Mouse (Mus musculus) c-Kit-negative CD71-positive TER-119-positive erythroid progenitor cells, embryonic 14.5 days (primary cell): ENCODE data around the gene Nat14.

ENCODE experiments used
- DNase-seq: peaks from one replicate; pipeline ENCODE4 v3.0.0-alpha.2; 2013; ENCODE audit warnings: low read depth, low spot score

The Nat14 gene

GRCm38 (mm10) chr7:4947855-4948254, 26.0 kb downstream of the Nat14 start:
- DNase-seq = no peak

DNA sequence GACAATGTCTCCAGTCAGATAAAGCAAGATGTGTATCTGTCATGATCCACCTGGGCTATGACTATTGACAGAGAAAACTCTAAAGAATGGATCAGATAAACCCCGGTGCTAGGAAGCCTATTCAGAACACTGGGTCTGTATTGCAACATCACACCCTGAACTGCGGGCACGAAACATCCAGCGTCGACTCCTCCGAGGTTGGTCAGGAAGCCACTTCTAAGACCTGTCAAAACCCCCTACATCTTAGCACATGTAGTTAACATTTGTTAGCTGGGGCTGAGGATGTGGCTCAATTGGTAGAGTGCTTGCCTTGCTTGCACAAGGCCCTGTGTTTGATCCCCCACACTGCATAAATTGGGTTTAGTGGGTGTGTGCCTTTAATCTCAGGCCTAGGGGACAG, 26.6 kb downstream of the Nat14 start:
- no peak for DNase-seq

DNA sequence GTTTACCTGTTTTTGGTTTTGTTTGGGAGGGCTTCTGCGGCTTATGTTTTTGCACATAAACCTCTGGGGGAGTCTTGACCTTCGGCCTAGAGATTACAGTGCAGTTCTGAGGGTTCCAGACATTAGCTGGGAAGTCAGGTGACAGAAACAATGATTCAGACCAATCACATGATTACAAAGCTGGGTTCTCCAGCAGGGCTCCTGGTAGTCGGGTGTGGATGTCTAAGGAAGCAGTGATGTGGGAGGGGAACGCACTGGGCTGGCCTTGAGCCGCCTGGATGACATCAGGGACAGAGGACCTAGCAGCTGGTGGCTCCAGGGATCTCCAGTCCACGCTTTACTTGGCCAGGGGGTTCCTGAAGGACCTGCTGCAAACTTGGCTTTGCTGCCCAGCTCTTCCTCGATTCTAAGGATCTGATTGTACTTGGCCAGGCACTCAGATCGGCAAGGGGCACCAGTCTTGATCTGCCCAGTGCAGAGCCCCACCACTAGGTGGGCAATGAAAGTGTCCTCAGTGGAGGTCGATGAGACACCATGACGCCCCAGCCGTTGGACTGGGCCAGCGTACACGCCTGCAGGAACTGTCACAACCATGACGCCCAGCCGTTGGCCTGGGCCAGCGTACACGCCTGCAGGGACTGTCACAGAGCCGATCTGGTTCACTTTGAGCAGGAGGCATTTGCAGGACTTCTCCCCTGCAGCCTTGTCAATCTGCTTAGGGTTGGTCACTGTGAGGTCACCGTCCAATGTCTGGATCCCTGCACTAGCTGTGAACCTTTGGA, 28.9 kb downstream of the Nat14 start:
- no peak for DNase-seq

GRCm38 (mm10) chr7:4953815-4954445, 32.1 kb downstream of the Nat14 start:
- DNase-seq = no peak

GRCm38 (mm10) chr7:4957361-4957760, 35.5 kb downstream of the Nat14 start:
- DNase-seq = no peak

- no peak for DNase-seq
These were observed 41.7 kb downstream of the Nat14 start for GRCm38 (mm10) chr7:4963527-4963926.

DNA sequence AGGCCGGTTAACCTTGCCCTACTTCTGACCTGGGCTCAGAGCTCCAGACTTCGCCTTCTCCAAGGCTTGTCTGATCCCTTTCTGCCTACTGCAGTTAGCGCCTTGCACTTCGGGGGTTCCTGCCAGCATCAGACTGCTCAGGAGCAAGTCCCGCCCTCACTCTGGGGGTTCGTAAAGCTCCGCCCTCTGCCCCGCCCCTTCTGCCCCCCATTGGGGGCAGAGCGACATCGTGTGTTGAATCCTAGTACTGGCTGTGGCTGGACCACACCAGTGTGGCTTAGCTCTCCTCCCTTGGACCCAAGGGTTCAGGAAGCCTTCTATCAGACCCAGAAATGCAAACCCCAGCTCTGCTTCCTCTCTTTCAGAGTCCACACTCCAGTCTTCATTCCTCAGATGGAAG, 42.4 kb downstream of the Nat14 start, which contains the start of gene Sbk2:
Sbk2 (minus strand) TSS at position 135 of the 400 bp plus-strand sequence.
- DNase-seq = no peak

GRCm38 (mm10) chr7:4964988-4965387, 43.2 kb downstream of the Nat14 start:
- DNase-seq = no peak

GRCm38 (mm10) chr7:4971068-4971467, 49.2 kb downstream of the Nat14 start, which contains the start of gene Sbk3:
Gene Sbk3 (minus strand): TSS chr7:4971168.
- no peak for DNase-seq

DNA sequence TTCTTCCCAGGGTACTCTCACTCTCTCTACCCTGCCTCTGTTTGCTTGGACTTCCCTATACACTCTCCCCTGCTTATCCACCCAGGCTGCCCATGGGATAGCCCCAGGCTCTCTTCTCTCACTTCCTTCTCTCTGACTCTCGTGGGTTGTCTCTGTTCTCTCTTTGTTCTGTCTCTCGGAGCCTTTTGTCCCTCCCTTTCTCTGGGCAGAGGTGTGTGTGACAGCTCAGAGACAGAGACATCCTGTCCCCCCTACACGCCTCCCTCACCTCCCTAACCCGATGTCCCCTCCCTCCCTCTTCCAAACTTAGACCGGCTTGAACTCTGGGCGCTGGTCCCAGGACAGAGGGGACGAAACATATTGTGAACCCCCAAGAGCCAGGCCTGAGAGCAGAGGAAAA, 49.9 kb downstream of the Nat14 start:
- DNase-seq = no peak

DNA sequence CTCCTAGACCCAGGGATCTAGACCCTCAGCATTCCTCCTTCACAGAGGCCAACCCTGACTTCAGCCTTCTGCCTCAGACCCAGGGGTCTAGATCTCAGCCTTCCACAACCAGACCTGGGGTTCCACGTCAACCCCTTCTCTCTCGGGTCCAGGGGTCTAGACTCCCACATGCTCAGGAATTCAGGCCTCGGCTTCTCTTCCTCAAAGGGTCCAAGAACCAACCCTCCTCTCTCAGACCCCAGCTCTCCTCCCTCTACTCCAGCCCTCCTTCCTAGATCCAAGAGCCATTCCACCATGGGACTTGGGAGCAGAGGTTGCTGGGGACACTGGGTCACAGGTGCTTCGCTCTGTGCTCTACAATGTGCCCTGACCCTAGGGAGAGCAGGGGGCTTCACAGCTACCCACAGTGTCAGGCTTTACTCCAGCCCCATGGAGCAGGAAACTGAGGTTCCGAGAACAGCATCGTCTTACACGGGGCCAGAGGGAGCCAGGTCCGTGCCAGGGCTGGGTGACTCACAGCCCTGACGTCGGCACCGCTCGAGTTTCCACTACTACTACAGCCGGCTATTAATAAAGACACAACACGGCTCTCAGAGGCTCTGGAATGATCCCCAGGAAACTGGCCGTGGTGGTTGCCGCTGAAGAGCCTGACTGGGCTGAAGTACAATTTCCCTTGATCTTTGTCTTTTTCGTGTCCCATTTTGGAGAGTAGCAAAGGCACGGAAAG, 50.7 kb downstream of the Nat14 start:
- no peak for DNase-seq
